Mouse (Mus musculus) layer of hippocampus, postnatal 14 days (tissue): ENCODE measurements at regions not wholly inside any gene's neighbourhood (a gene's known extent, or its start where the extent isn't known, plus 50 kb on each side); places are given as distances from the start of the nearest gene placed in this dataset.

Experiments
- DNase-seq, 2 experiments: peaks; one replicate each; pipeline ENCODE4 v3.0.0; 2021 to 2022; ENCODE audit warnings: low spot score in 2 of 2, mixed read lengths in 1 of 2

DNA sequence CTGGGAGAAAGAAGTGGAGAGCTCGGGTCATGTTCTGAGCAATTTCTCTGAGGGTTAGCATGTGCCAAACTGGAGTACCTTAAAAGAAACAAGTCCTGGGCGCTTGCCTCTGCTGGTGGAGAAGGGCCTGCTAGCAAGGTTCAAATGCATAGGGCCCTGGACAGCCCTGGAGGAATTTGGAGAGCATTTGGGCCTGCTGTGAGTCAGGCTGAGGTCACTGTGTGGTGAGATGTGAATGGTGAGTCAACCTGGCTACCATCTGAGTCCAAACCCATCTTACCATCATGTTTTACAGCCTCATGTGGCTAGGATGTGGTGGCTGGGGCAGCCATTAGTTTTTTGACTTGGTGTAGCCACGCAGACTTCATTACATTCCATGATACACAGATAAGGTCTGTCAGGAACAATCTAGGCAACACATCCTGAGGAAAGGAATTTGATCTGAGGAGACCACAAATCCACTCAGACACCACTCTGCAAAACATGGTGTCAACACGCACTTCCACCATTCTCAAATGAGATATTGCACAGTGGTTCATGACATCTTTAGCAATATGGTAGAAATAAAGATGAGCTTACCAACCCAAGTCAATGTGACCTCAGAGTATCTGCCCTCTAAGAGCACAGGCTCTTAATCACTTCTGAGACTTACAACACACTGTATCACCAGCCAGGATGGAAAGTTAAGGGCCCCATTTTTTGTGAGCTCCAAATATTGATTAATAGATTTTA, 83.1 kb downstream of the Thbs2 start:
- no peak for DNase-seq

DNA sequence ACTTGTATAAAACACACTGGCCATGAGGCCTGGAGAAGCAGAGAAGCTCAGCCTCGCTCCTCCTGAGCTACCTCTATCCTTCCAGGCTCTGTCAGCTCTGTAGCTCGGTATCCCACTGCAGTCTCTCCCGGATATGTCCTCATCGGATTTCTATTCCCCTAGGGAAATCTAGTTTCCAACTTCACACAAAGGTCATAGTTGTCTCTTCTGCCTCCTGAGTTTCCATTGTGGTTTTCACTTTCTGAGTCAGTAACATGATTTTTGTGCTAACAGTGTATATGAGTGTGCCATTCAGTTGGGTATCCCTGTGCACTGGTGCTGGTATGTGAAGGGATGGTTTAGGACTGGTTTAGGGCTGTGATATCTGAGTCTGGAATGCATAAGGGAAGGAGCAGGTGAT, 85.2 kb downstream of the Thbs2 start:
- no peak for DNase-seq

GRCm38 (mm10) chr17:14606356-14606989, 87.6 kb downstream of the Thbs2 start:
- DNase-seq = no peak

DNA sequence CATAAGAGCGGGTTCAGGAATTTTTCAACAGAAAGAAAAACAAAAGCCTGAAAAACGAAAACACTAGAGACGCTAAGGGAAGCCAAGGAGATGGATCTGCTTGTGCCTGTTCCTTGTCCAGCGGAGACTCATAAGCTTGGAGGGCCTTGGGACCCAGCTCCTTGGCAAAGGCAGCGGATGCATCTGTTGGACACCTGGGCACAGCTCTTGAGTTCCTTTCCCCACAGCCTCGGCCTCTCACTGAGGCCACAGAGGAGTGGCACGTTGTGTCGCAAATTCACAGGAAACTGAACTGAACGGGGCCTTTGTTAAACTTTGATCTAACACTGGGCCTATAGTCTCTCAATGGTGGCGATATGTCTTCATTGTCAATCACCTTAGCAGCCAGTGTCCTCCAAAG, 94.4 kb downstream of the Thbs2 start:
- DNase-seq = no peak

GRCm38 (mm10) chr17:14596470-14596869, 97.6 kb downstream of the Thbs2 start:
- no peak for DNase-seq

GRCm38 (mm10) chr17:14595525-14595924, 98.5 kb downstream of the Thbs2 start:
- no peak for DNase-seq

DNA sequence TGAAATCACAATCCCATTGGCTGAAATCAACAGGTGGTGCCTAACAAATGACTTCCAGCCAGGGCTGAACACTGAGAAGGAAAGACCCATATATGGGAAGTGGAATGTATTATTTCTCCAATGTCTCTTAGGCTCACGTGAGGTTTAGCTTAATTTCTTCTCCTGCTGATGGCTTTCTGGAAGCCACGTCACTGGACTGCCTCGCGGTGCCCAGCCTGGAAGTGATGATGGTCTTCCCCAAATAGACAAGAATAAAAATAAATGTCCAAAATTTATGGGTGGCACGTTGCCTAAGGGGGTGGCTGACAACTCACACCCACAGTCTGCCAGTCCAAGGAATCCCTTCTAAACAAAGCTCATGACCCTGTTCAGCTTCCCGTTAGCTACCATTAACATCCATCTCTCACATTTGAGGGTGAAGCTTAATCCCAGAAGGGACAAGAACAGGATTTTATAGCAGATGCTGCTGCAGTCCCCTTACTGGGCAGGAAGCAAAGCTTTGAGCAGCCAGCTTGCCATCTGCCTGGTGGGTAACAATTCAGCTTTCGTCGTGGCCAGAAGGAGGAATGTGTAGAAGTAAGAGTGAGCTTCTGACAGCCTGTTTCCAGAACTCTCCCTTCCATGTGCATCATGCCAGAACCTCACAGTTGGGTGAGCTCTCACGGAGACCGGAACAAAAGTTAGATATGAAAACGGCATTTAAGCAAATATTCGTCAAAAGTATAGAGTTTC, 105.8 kb downstream of the Thbs2 start:
- peak in 1 of 2 experiments; percentile 39 for DNase-seq

GRCm38 (mm10) chr17:14579671-14580070, 114.4 kb downstream of the Thbs2 start:
- DNase-seq = no peak

GRCm38 (mm10) chr17:14578721-14579120, 115.3 kb downstream of the Thbs2 start:
- DNase-seq = no peak

DNA sequence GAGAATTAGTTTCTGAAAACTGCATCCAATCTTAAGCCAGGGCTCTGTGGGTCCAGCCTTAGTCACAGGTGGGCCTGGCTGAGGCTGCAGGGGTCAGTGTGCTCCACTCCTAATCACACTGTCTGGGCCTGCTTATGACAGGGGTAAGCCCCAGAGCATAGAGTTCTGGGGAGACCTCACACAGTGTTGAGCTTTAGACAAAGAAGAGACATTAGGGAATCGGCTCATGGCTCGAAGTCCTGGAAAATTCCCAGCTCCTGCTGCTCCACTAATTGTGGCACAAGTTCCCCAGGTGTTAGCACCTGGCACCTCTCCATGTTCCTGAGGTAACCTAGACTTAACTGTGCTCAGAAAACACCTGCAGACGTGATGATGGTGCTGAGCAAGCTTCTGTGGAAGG, 115.8 kb downstream of the Thbs2 start:
- DNase-seq = no peak

- no peak for DNase-seq
Measured at GRCm38 (mm10) chr17:14576159-14576558, 117.9 kb downstream of the Thbs2 start.

DNA sequence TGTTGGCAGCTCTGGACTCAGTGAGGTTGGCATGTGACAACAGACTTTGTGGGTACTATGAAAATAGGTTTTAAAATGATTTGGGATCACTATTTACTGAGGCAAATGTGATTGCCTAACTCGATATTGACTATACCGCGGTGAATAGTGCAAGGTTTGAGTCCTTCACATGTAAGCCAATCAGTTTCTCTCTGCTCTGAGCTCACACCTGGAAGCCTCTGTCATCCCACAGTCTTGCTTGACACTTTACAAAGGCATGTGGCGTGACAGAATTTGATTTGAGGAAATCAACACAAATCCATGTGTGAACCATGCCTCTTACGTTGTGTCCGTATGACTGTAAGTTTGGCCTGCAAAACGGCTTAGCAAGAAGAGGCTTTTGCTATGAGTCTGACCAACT, 122.9 kb downstream of the Thbs2 start:
- no peak for DNase-seq

GRCm38 (mm10) chr17:14570266-14570775, 123.7 kb downstream of the Thbs2 start:
- no peak for DNase-seq

DNA sequence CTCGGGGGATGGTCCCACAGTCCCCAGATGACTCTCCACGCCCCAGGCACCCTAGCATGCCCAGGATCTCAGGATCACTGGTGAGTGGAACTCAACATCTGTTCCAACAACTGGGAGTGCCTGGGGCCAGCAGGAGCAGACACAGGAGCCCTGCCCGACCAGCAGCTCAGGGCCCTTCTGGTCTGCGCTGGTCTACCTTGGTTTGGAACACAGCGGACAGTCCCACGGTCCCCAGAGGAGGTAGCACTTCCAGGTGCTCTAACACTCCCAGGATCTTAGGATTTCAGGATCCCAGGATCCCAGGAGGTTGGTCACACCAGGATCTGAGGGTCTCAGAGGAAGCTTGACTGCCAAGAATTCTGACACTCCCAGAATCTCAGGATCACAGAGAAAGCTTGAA, 131.8 kb downstream of the Thbs2 start:
- no peak for DNase-seq

GRCm38 (mm10) chr17:14557214-14557613, 136.8 kb downstream of the Thbs2 start:
- no peak for DNase-seq

DNA sequence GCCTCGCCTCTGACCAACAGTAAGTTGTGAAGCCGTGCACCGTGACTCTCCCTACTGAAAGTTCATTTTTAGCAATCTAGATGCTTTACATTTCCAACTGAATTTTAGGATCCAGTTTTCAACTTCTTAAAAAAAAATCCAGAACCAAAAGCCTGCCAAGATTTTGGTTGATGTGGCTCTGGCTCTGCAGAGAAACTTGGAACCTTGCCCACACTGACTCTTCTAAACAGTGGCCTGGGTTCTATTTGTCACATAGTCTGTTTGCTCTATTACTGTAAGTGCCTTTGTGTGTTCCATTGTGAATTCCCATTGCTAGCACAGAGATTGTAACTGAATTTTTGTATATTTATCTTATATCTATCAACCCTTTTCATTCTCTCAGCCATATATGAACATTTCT, 140.8 kb downstream of the Thbs2 start:
- no peak for DNase-seq

- no peak for DNase-seq
Measured at GRCm38 (mm10) chr17:14552081-14552480, 142.0 kb downstream of the Thbs2 start.

DNA sequence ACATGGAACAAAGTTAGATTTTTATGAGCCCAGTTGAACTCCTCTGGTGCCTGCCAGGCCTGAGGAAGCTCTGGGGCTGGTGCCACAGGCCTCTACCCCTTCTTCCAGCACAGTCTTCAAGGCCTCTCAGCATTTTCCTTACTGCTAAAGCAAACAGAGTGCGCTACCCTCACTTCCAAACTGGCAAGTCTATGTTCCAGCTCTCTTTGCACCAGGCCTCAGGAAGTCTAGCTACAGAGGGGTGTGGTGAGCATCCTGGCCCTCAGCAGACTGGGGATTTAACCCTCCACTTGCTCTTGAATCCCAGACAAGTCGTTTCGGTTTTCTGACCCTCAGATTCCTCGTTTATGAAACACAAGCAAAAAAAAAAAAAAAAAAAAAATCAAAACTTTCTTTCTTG, 142.4 kb downstream of the Thbs2 start:
- DNase-seq = no peak

DNA sequence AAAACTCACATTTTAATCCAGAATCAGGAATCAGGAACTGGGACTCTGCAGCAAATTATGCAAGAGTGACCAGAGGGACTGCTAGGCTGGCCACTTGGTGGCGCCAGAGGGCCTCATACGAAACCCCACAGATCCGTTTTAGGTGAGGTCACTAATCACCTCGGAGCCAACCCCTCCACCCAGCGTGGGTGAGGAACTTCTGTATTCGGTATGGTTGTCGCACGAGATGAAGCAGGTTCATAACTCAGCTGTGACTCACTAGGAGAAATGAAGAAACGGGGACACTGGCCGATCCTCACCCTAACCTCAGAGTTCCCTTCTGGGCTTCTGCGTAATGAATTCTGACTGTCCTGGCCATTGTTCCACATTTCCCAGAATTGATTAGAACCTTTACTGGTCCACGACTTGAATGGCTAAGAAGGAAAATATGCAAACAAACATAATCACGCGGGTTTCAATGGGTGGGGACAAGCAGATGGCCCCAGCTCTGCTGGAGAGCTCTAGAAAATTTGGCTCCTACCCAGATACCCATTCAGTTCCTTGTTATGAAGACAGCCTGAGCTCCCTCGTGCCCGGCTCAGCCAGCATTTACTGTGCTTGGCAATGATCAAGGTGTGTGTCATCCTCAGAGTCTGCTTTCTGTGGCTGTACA, 148.1 kb downstream of the Thbs2 start:
- peak; percentile 82 for DNase-seq

DNA sequence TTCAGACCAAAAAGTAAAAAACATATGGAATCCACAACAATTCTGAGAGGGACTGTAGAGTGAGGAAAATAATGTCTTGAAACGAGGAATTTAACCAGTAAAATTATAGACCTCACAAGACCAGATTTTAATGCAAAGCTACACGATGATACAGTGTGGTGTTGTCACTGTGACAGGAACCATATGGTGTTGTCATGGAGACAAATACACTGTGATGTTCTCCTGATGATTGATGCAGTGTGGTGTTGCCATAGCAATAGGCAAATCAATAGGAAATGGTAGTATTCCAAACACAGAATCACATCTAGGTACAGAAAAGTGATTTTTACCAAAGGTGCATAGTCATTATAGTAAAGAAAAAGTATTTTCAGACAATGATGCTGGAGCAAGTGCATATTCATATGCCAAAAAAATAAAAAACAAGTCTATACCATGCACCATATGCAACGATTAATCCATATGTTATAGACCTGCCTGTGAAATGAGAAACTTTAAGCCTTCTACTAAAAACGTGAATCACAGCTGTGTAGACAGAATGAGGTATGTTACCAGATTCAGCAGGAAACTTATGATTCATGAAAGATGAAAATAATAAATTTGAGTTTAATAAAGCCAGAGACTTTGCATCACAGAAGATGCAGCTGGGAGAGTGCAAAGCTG, 149.6 kb downstream of the Thbs2 start:
- DNase-seq = no peak

GRCm38 (mm10) chr17:14541035-14541434, 153.0 kb downstream of the Thbs2 start:
- no peak for DNase-seq
